Mouse (Mus musculus): ENCODE results near the gene Ywhag. TPM values are rescaled to one million over a fixed set of nuclear protein-coding genes. Genes with fewer than 3 reads are reported as not detected.

Ywhag gene
- total RNA-seq, 1 experiment from 2014 or later: 110 TPM

GRCm38 (mm10) chr5:135923901-135924300 lies 10.5 kb downstream of the Ywhag start:
- ATAC-seq (replicated peaks in 1 of 2; ENCODE audit: insufficient read depth in 1 of 2, low FRiP score in 2 of 2, low TSS enrichment in 1 of 2, low read depth in 1 of 2, poor library complexity in 2 of 2, severe bottlenecking in 2 of 2): no peak

GRCm38 (mm10) chr5:135919902-135920301 lies 14.5 kb downstream of the Ywhag start:
- ATAC-seq (replicated peaks in 1 of 2; ENCODE audit: insufficient read depth in 1 of 2, low FRiP score in 2 of 2, low TSS enrichment in 1 of 2, low read depth in 1 of 2, poor library complexity in 2 of 2, severe bottlenecking in 2 of 2): no peak

- no peak for ATAC-seq (replicated peaks in 1 of 2; ENCODE audit: insufficient read depth in 1 of 2, low FRiP score in 2 of 2, low TSS enrichment in 1 of 2, low read depth in 1 of 2, poor library complexity in 2 of 2, severe bottlenecking in 2 of 2)
These were observed 15.8 kb downstream of the Ywhag start for GRCm38 (mm10) chr5:135918593-135918992.

- ATAC-seq (replicated peaks in 1 of 2; ENCODE audit: insufficient read depth in 1 of 2, low FRiP score in 2 of 2, low TSS enrichment in 1 of 2, low read depth in 1 of 2, poor library complexity in 2 of 2, severe bottlenecking in 2 of 2): no peak
These were observed 16.4 kb downstream of the Ywhag start for GRCm38 (mm10) chr5:135918059-135918437.

- no peak for ATAC-seq (replicated peaks in 1 of 2; ENCODE audit: insufficient read depth in 1 of 2, low FRiP score in 2 of 2, low TSS enrichment in 1 of 2, low read depth in 1 of 2, poor library complexity in 2 of 2, severe bottlenecking in 2 of 2)
These were observed 16.9 kb downstream of the Ywhag start for GRCm38 (mm10) chr5:135917327-135918058.

- no peak for ATAC-seq (replicated peaks in 1 of 2; ENCODE audit: insufficient read depth in 1 of 2, low FRiP score in 2 of 2, low TSS enrichment in 1 of 2, low read depth in 1 of 2, poor library complexity in 2 of 2, severe bottlenecking in 2 of 2)
These were observed 17.8 kb downstream of the Ywhag start for GRCm38 (mm10) chr5:135916601-135917000.

- ATAC-seq (replicated peaks in 1 of 2; ENCODE audit: insufficient read depth in 1 of 2, low FRiP score in 2 of 2, low TSS enrichment in 1 of 2, low read depth in 1 of 2, poor library complexity in 2 of 2, severe bottlenecking in 2 of 2): no peak
These were observed 18.3 kb downstream of the Ywhag start for GRCm38 (mm10) chr5:135916051-135916565.

GRCm38 (mm10) chr5:135914156-135914555 lies 20.3 kb downstream of the Ywhag start:
- no peak for ATAC-seq (replicated peaks in 1 of 2; ENCODE audit: insufficient read depth in 1 of 2, low FRiP score in 2 of 2, low TSS enrichment in 1 of 2, low read depth in 1 of 2, poor library complexity in 2 of 2, severe bottlenecking in 2 of 2)

- no peak for ATAC-seq (replicated peaks in 1 of 2; ENCODE audit: insufficient read depth in 1 of 2, low FRiP score in 2 of 2, low TSS enrichment in 1 of 2, low read depth in 1 of 2, poor library complexity in 2 of 2, severe bottlenecking in 2 of 2)
These were observed 21.2 kb downstream of the Ywhag start for GRCm38 (mm10) chr5:135913201-135913600.

GRCm38 (mm10) chr5:135911633-135912220 lies 22.7 kb downstream of the Ywhag start:
- no peak for ATAC-seq (replicated peaks in 1 of 2; ENCODE audit: insufficient read depth in 1 of 2, low FRiP score in 2 of 2, low TSS enrichment in 1 of 2, low read depth in 1 of 2, poor library complexity in 2 of 2, severe bottlenecking in 2 of 2)

- no peak for ATAC-seq (replicated peaks in 1 of 2; ENCODE audit: insufficient read depth in 1 of 2, low FRiP score in 2 of 2, low TSS enrichment in 1 of 2, low read depth in 1 of 2, poor library complexity in 2 of 2, severe bottlenecking in 2 of 2)
These were observed 23.6 kb downstream of the Ywhag start for GRCm38 (mm10) chr5:135910813-135911212.

- no peak for ATAC-seq (replicated peaks in 1 of 2; ENCODE audit: insufficient read depth in 1 of 2, low FRiP score in 2 of 2, low TSS enrichment in 1 of 2, low read depth in 1 of 2, poor library complexity in 2 of 2, severe bottlenecking in 2 of 2)
These were observed 24.8 kb downstream of the Ywhag start for GRCm38 (mm10) chr5:135909646-135910045.

- ATAC-seq (replicated peaks in 1 of 2; ENCODE audit: insufficient read depth in 1 of 2, low FRiP score in 2 of 2, low TSS enrichment in 1 of 2, low read depth in 1 of 2, poor library complexity in 2 of 2, severe bottlenecking in 2 of 2): no peak
These were observed 25.4 kb downstream of the Ywhag start for GRCm38 (mm10) chr5:135908989-135909388.

GRCm38 (mm10) chr5:135908185-135908584 lies 26.2 kb downstream of the Ywhag start:
- ATAC-seq (replicated peaks in 1 of 2; ENCODE audit: insufficient read depth in 1 of 2, low FRiP score in 2 of 2, low TSS enrichment in 1 of 2, low read depth in 1 of 2, poor library complexity in 2 of 2, severe bottlenecking in 2 of 2): no peak

- ATAC-seq (replicated peaks in 1 of 2; ENCODE audit: insufficient read depth in 1 of 2, low FRiP score in 2 of 2, low TSS enrichment in 1 of 2, low read depth in 1 of 2, poor library complexity in 2 of 2, severe bottlenecking in 2 of 2): no peak
These were observed 27.2 kb downstream of the Ywhag start for GRCm38 (mm10) chr5:135907256-135907655.

- ATAC-seq (replicated peaks in 1 of 2; ENCODE audit: insufficient read depth in 1 of 2, low FRiP score in 2 of 2, low TSS enrichment in 1 of 2, low read depth in 1 of 2, poor library complexity in 2 of 2, severe bottlenecking in 2 of 2): 0 out of 4 replicates have a peak, but pooled peaks of 1 of the 2 experiments have one; percentile 3
These were observed 27.6 kb downstream of the Ywhag start for GRCm38 (mm10) chr5:135906846-135907245.

GRCm38 (mm10) chr5:135905320-135906225 lies 28.8 kb downstream of the Ywhag start:
- no peak for ATAC-seq (replicated peaks in 1 of 2; ENCODE audit: insufficient read depth in 1 of 2, low FRiP score in 2 of 2, low TSS enrichment in 1 of 2, low read depth in 1 of 2, poor library complexity in 2 of 2, severe bottlenecking in 2 of 2)

- no peak for ATAC-seq (replicated peaks in 1 of 2; ENCODE audit: insufficient read depth in 1 of 2, low FRiP score in 2 of 2, low TSS enrichment in 1 of 2, low read depth in 1 of 2, poor library complexity in 2 of 2, severe bottlenecking in 2 of 2)
These were observed 30.2 kb downstream of the Ywhag start for GRCm38 (mm10) chr5:135904259-135904658.

Data from hematopoietic stem cell, adult 5-6 weeks (primary cell).